Mouse (Mus musculus) intestine, postnatal 0 days (tissue): ENCODE results near the gene Cd81. TPM values are rescaled to one million over a fixed set of nuclear protein-coding genes. Genes with fewer than 3 reads are reported as not detected.

Experiments used
- ATAC-seq: fragments of 200-750 bp; cut with Nextera tagmentation; 2 replicates; pipeline ENCODE4 v1.8.0; 2017; ENCODE audit warnings: mild to moderate bottlenecking, moderate TSS enrichment, moderate library complexity
- H3K27ac ChIP-seq: fragments of 300-500 bp; sonication (generic); 2 replicates; pipeline ENCODE4 v1.5.1; 2014; ENCODE audit warnings: mild to moderate bottlenecking, low read depth, low read length, moderate library complexity
- H3K27me3 ChIP-seq: fragments of 300-500 bp; sonication (generic); replicated peaks from 2 replicates; pipeline ENCODE4 v1.6.1; 2014; ENCODE audit warnings: low read length, mixed read lengths; ENCODE audit not compliant: control insufficient read depth, insufficient read depth
- H3K36me3 ChIP-seq: fragments of 300-500 bp; sonication (generic); 2 replicates; pipeline ENCODE4 v1.6.1; 2014; ENCODE audit warnings: mild to moderate bottlenecking, moderate library complexity; ENCODE audit not compliant: control insufficient read depth, insufficient read depth
- H3K4me1 ChIP-seq: fragments of 300-500 bp; sonication (generic); replicated peaks from 2 replicates; pipeline ENCODE4 v1.6.1; 2014; ENCODE audit warnings: antibody characterized with exemption, low read length, mixed read lengths; ENCODE audit not compliant: control insufficient read depth, insufficient read depth
- H3K4me2 ChIP-seq: fragments of 300-500 bp; sonication (generic); replicated peaks from 2 replicates; pipeline ENCODE4 v1.6.1; 2014; ENCODE audit warnings: low read depth, mild to moderate bottlenecking, moderate library complexity
- H3K4me3 ChIP-seq: fragments of 300-500 bp; sonication (generic); 2 replicates; pipeline ENCODE4 v1.5.1; 2014; ENCODE audit warnings: low read depth, low read length
- H3K9ac ChIP-seq: fragments of 300-500 bp; sonication (generic); 2 replicates; pipeline ENCODE4 v1.6.1; 2014; ENCODE audit warnings: mild to moderate bottlenecking, low read depth, low read length
- H3K9me3 ChIP-seq: fragments of 300-500 bp; sonication (generic); 2 replicates; pipeline ENCODE4 v1.6.1; 2016; ENCODE audit warnings: mixed run types; ENCODE audit not compliant: control insufficient read depth
- CTCF ChIP-seq: sonication (generic); IDR thresholded peaks from 2 replicates; pipeline ENCODE4 v1.5.1; 2016; ENCODE audit warnings: low read depth, mild to moderate bottlenecking, control low read depth, antibody characterized with exemption, moderate library complexity
- WGBS: fragments of 180-500 bp; shearing (Covaris S2); extraction: QIAGEN DNeasy Blood & Tissue Kit; methylation state at CpG from one replicate; pipeline ENCODE4 v1.1.7; 2014; 5-methylcytosine and 5-hydroxymethylcytosine counted together
- polyA plus RNA-seq: library from polyadenylated mRNA; unstranded; fragments of >200 nt; fragmentation: Nextera tagmentation; extraction: Ambion mirVana; gene quantifications from 2 replicates; pipeline ENCODE4 v1.2.1, GENCODE M21; 2015

The Cd81 gene
- polyA plus RNA-seq, 1 experiment from 2014 or later, result 216 TPM

GRCm38 (mm10) chr7:143082024-143082423, 29.5 kb downstream of the Cd81 start:
- no peak overlapping the region for H3K4me3 ChIP-seq
- peak; percentile 32 for ATAC-seq
- no peaks in the 10 kb centered on the region for H3K27me3 ChIP-seq
- H3K36me3 ChIP-seq, result no peaks in the 10 kb centered on the region
- WGBS, result 36% methylated on average over 6 of the region's 6 CpGs
- H3K4me1 ChIP-seq, result no peaks in the 10 kb centered on the region; the same call in 1 of the 2 replicates
- H3K9me3 ChIP-seq, result no peaks in the 10 kb centered on the region
- no peak overlapping the region for H3K9ac ChIP-seq
- no peak overlapping the region for H3K4me2 ChIP-seq
- no peak overlapping the region for H3K27ac ChIP-seq
- TF ChIP-seq CTCF, result peak; percentile 28; the same call in 1 of the 2 replicates

DNA sequence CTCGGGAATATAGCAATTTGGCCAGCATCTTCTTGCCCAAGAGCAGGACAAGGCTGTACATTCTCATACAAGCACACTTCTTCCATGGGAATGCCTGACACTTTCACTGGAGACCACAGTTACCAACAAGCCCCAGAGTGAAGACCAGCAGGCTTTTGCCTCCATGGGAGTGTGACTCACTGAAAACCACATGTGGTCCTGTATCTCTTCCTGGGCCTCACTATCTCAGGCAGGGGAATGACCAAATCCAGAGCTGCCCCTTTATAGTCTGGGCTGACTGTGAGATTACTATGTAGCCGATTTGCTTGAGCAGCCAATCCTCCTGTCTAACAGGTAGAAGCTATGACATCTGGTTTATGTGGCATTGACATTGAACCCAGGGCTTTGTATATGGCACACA, 31.2 kb downstream of the Cd81 start:
- H3K4me1 ChIP-seq, result no peaks in the 10 kb centered on the region; the same call in 1 of the 2 replicates
- no peak for ATAC-seq
- no peak overlapping the region for H3K9ac ChIP-seq
- H3K4me2 ChIP-seq, result no peak overlapping the region
- no peak overlapping the region for H3K4me3 ChIP-seq
- 80% methylated on average over 2 of the region's 2 CpGs for WGBS
- H3K36me3 ChIP-seq, result no peaks in the 10 kb centered on the region
- no peaks in the 10 kb centered on the region for H3K9me3 ChIP-seq
- no peak for TF ChIP-seq CTCF
- no peak overlapping the region for H3K27ac ChIP-seq
- no peaks in the 10 kb centered on the region for H3K27me3 ChIP-seq

DNA sequence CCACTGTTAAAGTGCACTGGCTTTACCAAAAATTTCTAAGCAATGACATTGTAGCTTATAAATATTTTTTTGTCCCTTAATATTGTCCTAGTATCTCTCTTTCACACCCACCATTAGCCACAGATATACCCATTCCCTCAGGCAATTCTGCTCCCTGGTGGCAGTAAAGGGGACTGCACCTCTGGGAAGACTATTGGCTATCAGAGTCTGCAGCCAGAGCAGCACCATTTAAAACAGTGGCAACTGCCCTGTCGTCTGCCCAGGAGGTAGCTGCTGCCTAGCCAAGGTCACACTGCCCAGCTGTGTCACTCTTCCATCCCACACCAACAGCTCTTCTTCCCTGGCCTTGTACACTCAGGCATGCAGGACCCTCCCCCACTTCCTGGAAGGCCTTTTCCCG, 33.8 kb downstream of the Cd81 start:
- ATAC-seq, result no peak
- Histone ChIP-seq H3K4me3 (no peak overlapping the region), H3K4me2 (no peak overlapping the region; the same call in 1 of the 2 replicates), H3K4me1 (no peaks in the 10 kb centered on the region; the same call in 1 of the 2 replicates), H3K36me3 (no peaks in the 10 kb centered on the region), H3K9ac (no peak overlapping the region), H3K27me3 (no peaks in the 10 kb centered on the region), H3K9me3 (no peaks in the 10 kb centered on the region), H3K27ac (no peak overlapping the region)
- 45% methylated on average over 2 of the region's 2 CpGs for WGBS
- peak; percentile 90 for TF ChIP-seq CTCF

GRCm38 (mm10) chr7:143087070-143087579, 34.6 kb downstream of the Cd81 start:
- no peak for ATAC-seq
- H3K4me3 ChIP-seq, result no peak overlapping the region
- 53% methylated on average over 4 of the region's 4 CpGs for WGBS
- H3K36me3 ChIP-seq, result no peaks in the 10 kb centered on the region
- H3K27ac ChIP-seq, result no peak overlapping the region
- peak; percentile 76 for TF ChIP-seq CTCF
- H3K4me2 ChIP-seq, result no peak overlapping the region; the same call in 1 of the 2 replicates
- H3K9ac ChIP-seq, result no peak overlapping the region
- H3K4me1 ChIP-seq, result no peaks in the 10 kb centered on the region; the same call in 1 of the 2 replicates
- no peaks in the 10 kb centered on the region for H3K9me3 ChIP-seq
- H3K27me3 ChIP-seq, result no peaks in the 10 kb centered on the region

GRCm38 (mm10) chr7:143093847-143094246, 41.3 kb downstream of the Cd81 start:
- no peak overlapping the region for H3K4me2 ChIP-seq
- H3K36me3 ChIP-seq, result no peaks in the 10 kb centered on the region
- no peaks in the 10 kb centered on the region for H3K27me3 ChIP-seq
- TF ChIP-seq CTCF, result no peak
- no peak overlapping the region for H3K27ac ChIP-seq
- no peaks in the 10 kb centered on the region for H3K9me3 ChIP-seq
- no peaks in the 10 kb centered on the region for H3K4me1 ChIP-seq
- no peak overlapping the region for H3K4me3 ChIP-seq
- no peak for ATAC-seq
- WGBS, result 62% methylated on average over 3 of the region's 3 CpGs
- H3K9ac ChIP-seq, result no peak overlapping the region

DNA sequence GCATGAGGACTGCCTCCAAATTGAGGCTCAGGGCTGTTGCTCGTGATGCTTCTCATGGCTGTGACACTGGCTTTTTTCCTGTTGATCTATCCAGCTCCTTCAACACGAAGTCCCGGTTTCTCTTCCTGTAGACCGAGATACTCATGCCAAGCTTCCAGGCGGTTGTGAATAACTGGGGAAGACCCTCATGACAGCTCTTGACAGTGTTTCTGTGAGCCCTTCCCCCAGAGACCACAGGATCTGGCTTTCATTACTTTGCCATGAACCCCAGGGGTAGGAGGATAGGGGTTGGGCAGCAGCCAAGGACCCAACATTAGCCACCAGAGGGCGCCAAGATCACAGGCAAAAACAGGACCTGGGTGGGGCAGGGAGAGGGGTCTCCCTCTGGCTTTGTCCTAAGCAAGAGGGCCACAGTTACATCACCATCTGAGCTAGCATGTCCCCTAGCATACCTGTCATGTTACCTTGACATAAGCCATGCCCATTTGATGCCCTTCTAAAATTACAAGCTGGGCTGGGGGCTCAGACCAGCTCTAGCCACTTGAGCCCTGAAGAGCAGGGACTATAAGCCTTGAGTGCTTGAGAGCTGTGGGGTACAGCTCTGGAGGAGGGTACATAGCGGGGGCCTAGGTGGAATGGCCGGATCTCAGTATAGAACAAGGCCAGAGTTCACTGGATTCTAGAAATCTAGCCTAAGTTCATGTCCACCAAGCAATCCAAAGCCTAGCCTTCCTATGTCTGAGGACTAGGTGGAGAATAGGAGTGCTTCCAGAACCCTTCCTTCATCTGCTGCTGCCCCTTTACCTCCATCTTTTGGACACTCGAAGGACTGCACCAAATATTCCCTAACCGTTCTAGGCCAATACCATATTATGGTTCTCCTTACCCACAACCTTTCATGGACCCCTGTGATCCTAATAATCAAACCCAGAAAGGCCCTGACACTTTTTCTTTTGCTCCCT, 42.3 kb downstream of the Cd81 start, which contains the start of gene Trpm5:
Trpm5 (minus strand) TSS at position 51 of the 962 bp plus-strand sequence.
- no peaks in the 10 kb centered on the region for H3K36me3 ChIP-seq
- WGBS, result 45% methylated on average over 10 of the region's 10 CpGs
- TF ChIP-seq CTCF, result peak; percentile 92
- no peak within 1 kb of the TSS for H3K4me3 ChIP-seq
- ATAC-seq, result 0 out of 2 replicates have a peak, but pooled peaks have one; percentile 26
- H3K9me3 ChIP-seq, result no peaks in the 10 kb centered on the region
- no peaks in the 10 kb centered on the region for H3K4me1 ChIP-seq
- H3K27me3 ChIP-seq, result no peaks in the 10 kb centered on the region
- no peak within 1 kb of the TSS for H3K9ac ChIP-seq
- H3K4me2 ChIP-seq, result no peak within 1 kb of the TSS
- H3K27ac ChIP-seq, result no peak within 1 kb of the TSS
